Comparison of ENCODE assay signal across 9 mouse cellular contexts in genomic region chr5:125411972-125412530, GRCm38 (mm10). TPM values are rescaled to one million over a fixed set of nuclear protein-coding genes. Genes with fewer than 3 reads are reported as not detected.
DNase-seq lines count a peak whose midpoint lies in the region; ATAC-seq lines count a peak whose summit lies in the region.
"Had no signal": no experiment of that assay in that cellular context is flagged by ENCODE, and none has a peak within 500 bp of the region (broad histone marks: within the 10 kb centered on the region; RNA-seq: fewer than 3 reads in every experiment).

No protein-coding gene starts in this region.

- H3K27me3 ChIP-seq in forebrain, embryonic 14.5 days (replicated peaks; ENCODE audit: control insufficient read depth, insufficient read depth, low read length) = no peaks in the 10 kb centered on the region
- no peaks in the 10 kb centered on the region for H3K27me3 ChIP-seq in forebrain, embryonic 16.5 days (replicated peaks; ENCODE audit: control insufficient read depth, insufficient read depth, low read length)
- H3K27me3 ChIP-seq: embryonic facial prominence, embryonic 12.5 days had no signal

- no peak overlapping the region for H3K9ac ChIP-seq in forebrain, embryonic 14.5 days (ENCODE audit: low read length)
- H3K9ac ChIP-seq in forebrain, embryonic 16.5 days (replicated peaks; ENCODE audit: low read depth, low read length) = no peak overlapping the region
- H3K9ac ChIP-seq: embryonic facial prominence, embryonic 12.5 days had no signal

- ATAC-seq in forebrain, embryonic 14.5 days = no peak
- ATAC-seq in forebrain, embryonic 16.5 days = no peak
- ATAC-seq in megakaryocyte progenitor cell, adult 5-6 weeks (replicated peaks; ENCODE audit: poor library complexity) = peak; percentile 59

- no peaks in the 10 kb centered on the region for H3K9me3 ChIP-seq in forebrain, embryonic 14.5 days (replicated peaks; ENCODE audit: control insufficient read depth, low read length)
- H3K9me3 ChIP-seq in forebrain, embryonic 16.5 days (ENCODE audit: control insufficient read depth, low read length) = no peaks in the 10 kb centered on the region
- H3K9me3 ChIP-seq: embryonic facial prominence, embryonic 12.5 days had no signal

- no peak overlapping the region for H3K4me3 ChIP-seq in forebrain, embryonic 14.5 days (ENCODE audit: low read depth, low read length)
- no peak overlapping the region for H3K4me3 ChIP-seq in forebrain, embryonic 16.5 days (replicated peaks; ENCODE audit: low read length)
- H3K4me3 ChIP-seq: embryonic facial prominence, embryonic 12.5 days had no signal

- DNase-seq in forebrain, embryonic 14.5 days (ENCODE audit: low spot score) = peak; percentile 59
- peak; percentile 64 for DNase-seq in urinary bladder, postnatal 14 days (ENCODE audit: low spot score)
- DNase-seq in urinary bladder, adult 2 months (ENCODE audit: low spot score) = no peak
- DNase-seq in cerebellum, postnatal 36 days = peak; percentile 67 to 70
- DNase-seq in kidney, postnatal 36 days = peak; percentile 77 to 91
- DNase-seq in thymus, postnatal 0 days (ENCODE audit: low spot score) = peak; percentile 78

- 0 out of 2 replicates have a peak, but pooled peaks cover 3% of the 10 kb centered on the region for H3K4me1 ChIP-seq in forebrain, embryonic 14.5 days (ENCODE audit: control insufficient read depth, insufficient read depth, low read length)
- peaks cover 3% of the 10 kb centered on the region for H3K4me1 ChIP-seq in forebrain, embryonic 16.5 days (replicated peaks; ENCODE audit: control insufficient read depth, insufficient read depth, low read length)

- no peak overlapping the region for H3K27ac ChIP-seq in forebrain, embryonic 14.5 days (ENCODE audit: low read depth, low read length)
- no peak overlapping the region for H3K27ac ChIP-seq in forebrain, embryonic 16.5 days (ENCODE audit: low read length)
- H3K27ac ChIP-seq: embryonic facial prominence, embryonic 12.5 days had no signal

- WGBS in forebrain, embryonic 14.5 days = 65% methylated on average over 5 of the region's 5 CpGs
- whole genome bisulfite sequencing in forebrain, embryonic 16.5 days = 68% methylated on average over 5 of the region's 5 CpGs

- peaks cover 38% of the 10 kb centered on the region for H3K36me3 ChIP-seq in forebrain, embryonic 14.5 days (ENCODE audit: control insufficient read depth, insufficient read depth, low read length)
- peaks cover 25% of the 10 kb centered on the region for H3K36me3 ChIP-seq in forebrain, embryonic 16.5 days (ENCODE audit: control insufficient read depth, insufficient read depth)

- no peak overlapping the region for H3K4me2 ChIP-seq in forebrain, embryonic 14.5 days (ENCODE audit: low read length)
- no peak overlapping the region for H3K4me2 ChIP-seq in forebrain, embryonic 16.5 days (ENCODE audit: low read length)
- H3K4me2 ChIP-seq: embryonic facial prominence, embryonic 12.5 days had no signal

RNA-seq across cellular contexts. Expression of gene Dhx37, which starts 21.9 kb away (rescaled TPM):
- polyA plus RNA-seq in forebrain, embryonic 14.5 days (2014; fragmentation: Nextera tagmentation; extraction: Ambion mirVana) = 4.7 and 7.0 TPM in 2 replicates
- 10.5 and 13.5 TPM in 2 replicates for polyA plus RNA-seq in forebrain, embryonic 16.5 days (2015; fragmentation: Nextera tagmentation; extraction: Ambion mirVana)
- 15.7 and 16.8 TPM in 2 replicates for polyA plus RNA-seq in urinary bladder, adult 2 months (2012; rRNA removed)
- 18.9 and 20.0 TPM in 2 replicates for total RNA-seq in megakaryocyte progenitor cell, adult 5-6 weeks (2015)
- total RNA-seq in megakaryocyte progenitor cell, adult 5-6 weeks (2017) = 47.9 and 56.5 TPM in 2 replicates
- 8.1 and 8.2 TPM in 2 replicates for polyA plus RNA-seq in thymus, postnatal 0 days (2015; fragmentation: Nextera tagmentation; extraction: Ambion mirVana)

RNA-seq across cellular contexts. Expression of gene Ubc, which starts 22.0 kb away (rescaled TPM):
- 981 and 1,199 TPM in 2 replicates for polyA plus RNA-seq in forebrain, embryonic 14.5 days (2014; fragmentation: Nextera tagmentation; extraction: Ambion mirVana)
- 1,295 and 1,372 TPM in 2 replicates for polyA plus RNA-seq in forebrain, embryonic 16.5 days (2015; fragmentation: Nextera tagmentation; extraction: Ambion mirVana)
- 740 and 949 TPM in 2 replicates for polyA plus RNA-seq in urinary bladder, adult 2 months (2012; rRNA removed)
- total RNA-seq in megakaryocyte progenitor cell, adult 5-6 weeks (2015) = 172 and 201 TPM in 2 replicates
- total RNA-seq in megakaryocyte progenitor cell, adult 5-6 weeks (2017) = 204 and 293 TPM in 2 replicates
- polyA plus RNA-seq in thymus, postnatal 0 days (2015; fragmentation: Nextera tagmentation; extraction: Ambion mirVana) = 532 and 603 TPM in 2 replicates

RNA-seq across cellular contexts. Expression of gene Gm10382, which starts 22.9 kb away (rescaled TPM):
- polyA plus RNA-seq in forebrain, embryonic 14.5 days (2014; fragmentation: Nextera tagmentation; extraction: Ambion mirVana) = 0.33 TPM in 1 of 2 replicates, not detected in the other
- polyA plus RNA-seq in forebrain, embryonic 16.5 days (2015; fragmentation: Nextera tagmentation; extraction: Ambion mirVana) = 0.39 and 0.46 TPM in 2 replicates
- 0.29 and 0.40 TPM in 2 replicates for polyA plus RNA-seq in urinary bladder, adult 2 months (2012; rRNA removed)
- total RNA-seq in megakaryocyte progenitor cell, adult 5-6 weeks (2015) = not detected in 2 replicates
- 0.91 and 1.3 TPM in 2 replicates for total RNA-seq in megakaryocyte progenitor cell, adult 5-6 weeks (2017)
- 0.44 and 0.74 TPM in 2 replicates for polyA plus RNA-seq in thymus, postnatal 0 days (2015; fragmentation: Nextera tagmentation; extraction: Ambion mirVana)

RNA-seq across cellular contexts. Expression of gene Bri3bp, which starts 29.3 kb away (rescaled TPM):
- 26.0 and 29.1 TPM in 2 replicates for polyA plus RNA-seq in forebrain, embryonic 14.5 days (2014; fragmentation: Nextera tagmentation; extraction: Ambion mirVana)
- 37.8 and 38.3 TPM in 2 replicates for polyA plus RNA-seq in forebrain, embryonic 16.5 days (2015; fragmentation: Nextera tagmentation; extraction: Ambion mirVana)
- polyA plus RNA-seq in urinary bladder, adult 2 months (2012; rRNA removed) = 3.5 and 7.5 TPM in 2 replicates
- total RNA-seq in megakaryocyte progenitor cell, adult 5-6 weeks (2015) = 53.2 and 60.7 TPM in 2 replicates
- 27.7 and 31.0 TPM in 2 replicates for total RNA-seq in megakaryocyte progenitor cell, adult 5-6 weeks (2017)
- 37.3 and 42.5 TPM in 2 replicates for polyA plus RNA-seq in thymus, postnatal 0 days (2015; fragmentation: Nextera tagmentation; extraction: Ambion mirVana)
